Mouse (Mus musculus) embryonic facial prominence, embryonic 12.5 days (tissue): ENCODE measurements around the gene Nsf. TPM values are rescaled to one million over a fixed set of nuclear protein-coding genes. Genes with fewer than 3 reads are reported as not detected.

ENCODE experiments used
- ATAC-seq: fragments of 200-750 bp; cut with Nextera tagmentation; 2 replicates; pipeline ENCODE4 v1.8.0; 2017; ENCODE audit not compliant: insufficient number of reproducible peaks, insufficient read depth, low FRiP score, low TSS enrichment
- H3K27ac ChIP-seq: fragments of 300-500 bp; sonication (generic); 2 replicates; pipeline ENCODE4 v1.5.1; 2016; ENCODE audit warnings: mild to moderate bottlenecking
- H3K27me3 ChIP-seq: fragments of 300-500 bp; sonication (generic); 2 replicates; pipeline ENCODE4 v1.6.1; 2016; ENCODE audit warnings: mild to moderate bottlenecking, moderate library complexity
- H3K36me3 ChIP-seq: fragments of 300-500 bp; sonication (generic); 2 replicates; pipeline ENCODE4 v1.6.1; 2016; ENCODE audit warnings: mild to moderate bottlenecking
- H3K4me1 ChIP-seq: fragments of 300-500 bp; sonication (generic); 2 replicates; pipeline ENCODE4 v1.6.1; 2016
- H3K4me2 ChIP-seq: fragments of 300-500 bp; sonication (generic); replicated peaks from 2 replicates; pipeline ENCODE4 v1.6.1; 2016; ENCODE audit warnings: mild to moderate bottlenecking, moderate library complexity
- H3K4me3 ChIP-seq: fragments of 300-500 bp; sonication (generic); 2 replicates; pipeline ENCODE4 v1.5.1; 2016; ENCODE audit warnings: mild to moderate bottlenecking
- H3K9ac ChIP-seq: fragments of 300-500 bp; sonication (generic); 2 replicates; pipeline ENCODE4 v1.6.1; 2016; ENCODE audit warnings: mild to moderate bottlenecking, moderate library complexity
- H3K9me3 ChIP-seq: fragments of 300-500 bp; sonication (generic); 2 replicates; pipeline ENCODE4 v1.6.1; 2016; ENCODE audit warnings: mild to moderate bottlenecking, moderate library complexity
- WGBS: fragments of 180-500 bp; shearing (Covaris S2); methylation state at CpG from one replicate; pipeline ENCODE4 v1.1.7; 2016; 5-methylcytosine and 5-hydroxymethylcytosine counted together
- polyA plus RNA-seq: library from polyadenylated mRNA; unstranded; fragments of >200 nt; fragmentation: Nextera tagmentation; extraction: Ambion mirVana; gene quantifications from 2 replicates; pipeline ENCODE4 v1.2.1, GENCODE M21; 2016

The Nsf gene
- polyA plus RNA-seq, 1 experiment from 2014 or later = 57.4 TPM

DNA sequence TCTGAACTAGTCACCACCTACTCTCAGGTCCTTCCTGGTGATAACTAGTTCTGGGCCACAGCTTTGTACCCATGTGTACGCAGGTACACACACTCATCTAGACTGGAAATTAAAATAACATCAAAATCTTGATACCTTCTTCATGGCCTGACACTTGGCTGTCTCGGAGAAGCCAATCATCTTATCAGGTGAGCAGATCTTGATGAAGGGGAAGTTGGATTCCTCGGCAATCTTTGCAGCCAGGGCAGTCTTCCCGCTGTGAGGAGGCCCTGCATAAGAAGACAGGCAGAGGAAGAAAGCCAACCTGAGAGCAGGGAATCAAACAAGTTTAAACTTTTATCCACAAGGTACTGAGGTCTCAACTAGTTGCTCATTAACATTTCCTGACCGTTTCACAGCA lies 95.1 kb downstream of the Nsf start:
- WGBS = 61% methylated on average over 5 of the region's 5 CpGs
- H3K4me1 ChIP-seq = 0 out of 2 replicates have a peak, but pooled peaks cover under 1% of the 10 kb centered on the region
- H3K4me2 ChIP-seq = no peak overlapping the region
- H3K36me3 ChIP-seq = peaks cover 30% of the 10 kb centered on the region; the same call in 1 of the 2 replicates
- H3K4me3 ChIP-seq = no peak overlapping the region
- H3K27me3 ChIP-seq = no peaks in the 10 kb centered on the region
- no peak for ATAC-seq
- no peak overlapping the region for H3K27ac ChIP-seq
- H3K9me3 ChIP-seq = no peaks in the 10 kb centered on the region
- H3K9ac ChIP-seq = no peak overlapping the region

DNA sequence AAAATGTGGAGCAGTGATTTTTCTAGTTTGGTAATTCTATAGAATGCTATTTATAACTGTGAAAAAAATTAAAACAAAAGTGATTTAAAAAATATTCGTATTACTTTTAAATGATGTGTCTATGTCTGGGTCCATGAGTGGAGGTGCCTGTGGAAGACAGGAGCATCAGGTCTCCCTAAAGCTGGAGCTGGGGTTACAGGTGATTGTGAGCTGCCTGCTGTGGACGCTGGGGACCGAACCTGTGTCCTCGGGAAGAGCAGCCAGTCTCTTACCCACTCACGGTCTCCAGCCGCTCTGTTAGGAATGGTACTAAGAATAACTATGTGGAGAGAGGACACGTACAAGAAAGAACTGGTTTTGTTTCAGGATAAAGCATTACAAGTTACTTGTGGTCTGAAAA lies 97.2 kb downstream of the Nsf start:
- Histone ChIP-seq H3K4me2 (no peak overlapping the region), H3K27ac (no peak overlapping the region), H3K4me1 (0 out of 2 replicates have a peak, but pooled peaks cover 5% of the 10 kb centered on the region), H3K4me3 (no peak overlapping the region), H3K9ac (no peak overlapping the region), H3K27me3 (no peaks in the 10 kb centered on the region), H3K36me3 (peaks cover 20% of the 10 kb centered on the region; the same call in 1 of the 2 replicates), H3K9me3 (no peaks in the 10 kb centered on the region)
- 91% methylated on average over 7 of the region's 7 CpGs for WGBS
- ATAC-seq = no peak

DNA sequence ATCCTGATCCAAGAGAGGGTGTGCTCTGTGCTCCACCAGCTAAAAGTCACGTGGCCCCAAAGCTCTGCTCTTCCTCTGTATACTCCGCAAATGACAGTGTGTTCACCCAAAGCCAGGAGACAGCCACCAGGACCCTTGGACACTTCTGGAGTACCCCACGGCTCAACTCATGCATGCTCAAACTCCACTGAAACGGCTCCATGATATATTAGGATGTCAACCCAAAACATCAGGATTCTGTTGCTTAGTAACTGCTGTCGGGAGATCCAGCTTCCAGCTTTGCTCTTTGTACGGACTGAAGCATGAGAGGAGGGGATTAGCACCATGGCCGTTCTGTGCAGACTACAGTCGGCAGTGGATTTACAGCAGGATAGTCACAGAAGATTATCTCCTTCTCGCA lies 99.6 kb downstream of the Nsf start:
- H3K4me2 ChIP-seq = no peak overlapping the region
- H3K27ac ChIP-seq = no peak overlapping the region
- H3K4me3 ChIP-seq = no peak overlapping the region
- H3K9me3 ChIP-seq = no peaks in the 10 kb centered on the region
- 0 out of 2 replicates have a peak, but pooled peaks cover 5% of the 10 kb centered on the region for H3K4me1 ChIP-seq
- no peaks in the 10 kb centered on the region for H3K27me3 ChIP-seq
- no peak for ATAC-seq
- H3K9ac ChIP-seq = no peak overlapping the region
- 55% methylated on average over 9 of the region's 9 CpGs for WGBS
- peaks cover 4% of the 10 kb centered on the region; the same call in 1 of the 2 replicates for H3K36me3 ChIP-seq

- Histone ChIP-seq H3K9me3 (no peaks in the 10 kb centered on the region), H3K9ac (no peak overlapping the region), H3K4me3 (no peak overlapping the region), H3K4me1 (0 out of 2 replicates have a peak, but pooled peaks cover 5% of the 10 kb centered on the region), H3K27me3 (no peaks in the 10 kb centered on the region), H3K36me3 (peaks cover 4% of the 10 kb centered on the region; the same call in 1 of the 2 replicates), H3K27ac (no peak overlapping the region), H3K4me2 (no peak overlapping the region)
- 28% methylated on average over 10 of the region's 10 CpGs for WGBS
- no peak for ATAC-seq
Measured at GRCm38 (mm10) chr11:103853284-103853920, 100.5 kb downstream of the Nsf start.

- H3K27ac ChIP-seq = no peak overlapping the region
- no peak overlapping the region for H3K9ac ChIP-seq
- H3K4me1 ChIP-seq = 0 out of 2 replicates have a peak, but pooled peaks cover 5% of the 10 kb centered on the region
- H3K36me3 ChIP-seq = 0 out of 2 replicates have a peak, but pooled peaks cover under 1% of the 10 kb centered on the region
- no peak for ATAC-seq
- WGBS = 66% methylated on average over 16 of the region's 16 CpGs
- H3K4me2 ChIP-seq = no peak overlapping the region
- H3K9me3 ChIP-seq = no peaks in the 10 kb centered on the region
- no peaks in the 10 kb centered on the region for H3K27me3 ChIP-seq
- H3K4me3 ChIP-seq = no peak overlapping the region
Measured at GRCm38 (mm10) chr11:103852590-103853283, 101.1 kb downstream of the Nsf start.

- 90% methylated on average over 11 of the region's 11 CpGs for WGBS
- ATAC-seq = no peak
Measured at GRCm38 (mm10) chr11:103848287-103848686, 105.6 kb downstream of the Nsf start.

DNA sequence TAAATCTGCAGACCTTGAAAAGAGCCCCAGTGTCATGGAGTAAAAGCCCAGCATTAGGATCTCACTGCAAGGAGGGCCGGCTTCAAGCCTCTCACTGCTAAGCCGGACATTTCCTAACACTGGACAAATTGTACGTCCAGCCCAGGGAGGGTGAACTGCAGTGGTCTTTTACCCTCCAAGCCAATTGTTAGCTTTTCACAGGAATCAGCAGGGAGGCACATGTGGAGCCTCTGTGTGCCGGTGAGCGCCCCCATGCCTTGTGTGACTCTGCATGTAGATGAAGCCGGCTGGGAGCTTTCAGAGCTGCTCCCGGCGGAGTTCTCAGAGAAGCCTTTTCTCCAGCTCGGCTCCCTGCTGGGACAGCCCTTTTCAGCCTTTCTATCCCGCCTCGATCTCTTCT lies 113.0 kb downstream of the Nsf start:
- Histone ChIP-seq H3K4me3 (no peak overlapping the region), H3K27me3 (0 out of 2 replicates have a peak, but pooled peaks cover 5% of the 10 kb centered on the region), H3K4me2 (peak overlapping the region; percentile 6; the same call in 1 of the 2 replicates), H3K4me1 (peaks cover 13% of the 10 kb centered on the region; the same call in 1 of the 2 replicates), H3K9ac (no peak overlapping the region), H3K36me3 (0 out of 2 replicates have a peak, but pooled peaks cover 8% of the 10 kb centered on the region), H3K27ac (no peak overlapping the region; the same call in 1 of the 2 replicates), H3K9me3 (no peaks in the 10 kb centered on the region)
- ATAC-seq = 0 out of 2 replicates have a peak, but pooled peaks have one; percentile 41
- WGBS = 6% methylated on average over 11 of the region's 11 CpGs

More at GRCm38 (mm10) chr11:103848287-103848686, 105.6 kb downstream of the Nsf start:
- Histone ChIP-seq H3K4me1 (no peaks in the 10 kb centered on the region), H3K4me2 (no peak overlapping the region), H3K9me3 (no peaks in the 10 kb centered on the region), H3K9ac (no peak overlapping the region), H3K36me3 (0 out of 2 replicates have a peak, but pooled peaks cover 4% of the 10 kb centered on the region), H3K27ac (no peak overlapping the region), H3K4me3 (no peak overlapping the region), H3K27me3 (no peaks in the 10 kb centered on the region)

GRCm38 (mm10) chr11:103838955-103839354 lies 114.9 kb downstream of the Nsf start:
- Histone ChIP-seq H3K4me3 (no peak overlapping the region), H3K9me3 (no peaks in the 10 kb centered on the region), H3K36me3 (0 out of 2 replicates have a peak, but pooled peaks cover 5% of the 10 kb centered on the region), H3K27ac (no peak overlapping the region), H3K4me2 (no peak overlapping the region), H3K9ac (no peak overlapping the region), H3K27me3 (0 out of 2 replicates have a peak, but pooled peaks cover 5% of the 10 kb centered on the region), H3K4me1 (peaks cover 13% of the 10 kb centered on the region; the same call in 1 of the 2 replicates)
- WGBS = 70% methylated on average over 2 of the region's 2 CpGs
- no peak for ATAC-seq

DNA sequence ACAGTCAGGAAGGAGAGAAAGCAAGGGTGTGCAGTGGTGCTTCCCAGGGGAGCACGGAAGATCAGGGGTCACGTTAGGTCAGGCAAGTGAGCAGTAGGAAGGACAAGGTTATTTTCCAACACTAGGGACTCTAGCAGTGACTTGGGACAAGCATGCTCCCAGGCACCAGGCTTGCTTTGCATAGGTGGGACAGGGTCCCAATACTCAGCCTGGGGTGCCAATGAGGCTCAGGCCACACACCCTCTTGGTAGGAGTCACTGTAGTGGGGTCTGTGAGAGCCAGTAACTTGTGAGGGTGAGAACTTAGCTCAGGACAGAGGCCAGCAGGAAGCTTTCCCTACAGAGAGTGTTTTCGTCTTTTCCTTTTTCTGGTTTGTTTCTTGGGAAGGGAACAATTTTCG lies 121.5 kb downstream of the Nsf start:
- Histone ChIP-seq H3K4me1 (no peaks in the 10 kb centered on the region), H3K27me3 (no peaks in the 10 kb centered on the region), H3K9ac (no peak overlapping the region), H3K9me3 (no peaks in the 10 kb centered on the region), H3K4me2 (no peak overlapping the region), H3K36me3 (peaks cover 14% of the 10 kb centered on the region; the same call in 1 of the 2 replicates), H3K27ac (no peak overlapping the region), H3K4me3 (no peak overlapping the region)
- WGBS = 76% methylated on average over 4 of the region's 4 CpGs
- no peak for ATAC-seq

DNA sequence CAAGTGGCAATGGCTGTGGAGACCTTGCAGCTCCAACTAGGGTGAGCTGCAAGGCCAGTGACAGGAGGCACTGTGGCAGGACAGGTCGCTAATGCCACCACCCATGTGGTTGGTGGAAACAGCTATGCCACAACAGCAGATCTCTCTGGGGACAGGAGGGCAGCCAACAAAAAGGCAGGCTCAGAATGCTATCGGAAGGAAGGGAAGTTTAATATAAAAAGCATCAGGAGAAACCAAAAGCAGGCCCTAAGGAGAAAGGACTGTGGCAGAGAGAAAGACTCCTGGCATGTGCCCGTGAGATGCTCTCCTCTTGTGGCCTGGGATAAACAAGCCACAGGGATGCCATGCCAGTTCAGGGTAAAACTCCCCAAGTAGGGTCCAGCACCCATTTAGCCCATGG lies 122.1 kb downstream of the Nsf start:
- no peak for ATAC-seq
- no peaks in the 10 kb centered on the region for H3K27me3 ChIP-seq
- no peaks in the 10 kb centered on the region for H3K9me3 ChIP-seq
- no peak overlapping the region for H3K4me2 ChIP-seq
- WGBS = 80% methylated on average over 3 of the region's 3 CpGs
- H3K36me3 ChIP-seq = peaks cover 14% of the 10 kb centered on the region; the same call in 1 of the 2 replicates
- no peak overlapping the region for H3K4me3 ChIP-seq
- no peaks in the 10 kb centered on the region for H3K4me1 ChIP-seq
- H3K9ac ChIP-seq = no peak overlapping the region
- H3K27ac ChIP-seq = no peak overlapping the region

DNA sequence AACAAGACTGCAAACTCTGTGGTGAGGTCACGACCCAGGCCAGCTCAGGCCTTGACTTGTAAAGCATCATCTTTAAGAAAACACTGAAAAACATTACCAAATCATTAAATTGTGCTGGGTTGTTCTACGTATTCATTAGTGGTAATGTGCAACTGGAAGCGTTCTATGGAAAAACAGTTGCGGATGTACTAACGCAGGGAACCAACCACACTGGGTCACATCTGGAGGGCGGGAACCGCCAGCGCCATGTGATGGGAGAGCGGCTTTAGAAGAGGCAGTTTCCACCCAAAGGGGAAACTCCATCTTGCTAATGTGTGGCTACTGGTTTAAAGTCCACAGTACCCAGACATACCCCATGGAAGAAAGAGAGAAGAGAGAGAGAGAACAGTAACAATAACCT lies 123.4 kb downstream of the Nsf start:
- Histone ChIP-seq H3K27me3 (no peaks in the 10 kb centered on the region), H3K9me3 (no peaks in the 10 kb centered on the region), H3K4me2 (no peak overlapping the region), H3K9ac (no peak overlapping the region), H3K4me3 (no peak overlapping the region), H3K36me3 (peaks cover 17% of the 10 kb centered on the region), H3K27ac (no peak overlapping the region), H3K4me1 (no peaks in the 10 kb centered on the region)
- no peak for ATAC-seq
- 89% methylated on average over 9 of the region's 9 CpGs for WGBS

DNA sequence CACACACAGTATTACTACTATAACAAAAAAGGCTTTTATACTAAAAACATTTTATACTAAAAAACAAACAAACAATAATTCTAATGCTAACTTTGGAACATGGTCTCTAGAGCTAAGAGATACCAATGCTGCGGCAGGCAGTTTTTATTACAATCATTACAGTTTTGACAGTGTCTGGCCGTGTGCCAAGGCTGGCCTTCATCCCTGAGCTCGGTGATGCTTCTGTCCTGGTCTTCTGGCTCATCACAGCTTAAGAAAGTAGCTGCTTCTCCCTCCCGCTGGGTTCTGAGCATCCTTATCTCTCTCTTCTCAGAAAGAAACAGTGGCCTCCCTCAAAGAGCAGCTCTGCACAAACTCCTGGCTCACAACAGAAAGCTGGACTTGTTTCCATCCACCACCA lies 123.9 kb downstream of the Nsf start:
- Histone ChIP-seq H3K27ac (no peak overlapping the region), H3K27me3 (no peaks in the 10 kb centered on the region), H3K9ac (no peak overlapping the region), H3K36me3 (peaks cover 17% of the 10 kb centered on the region), H3K4me3 (no peak overlapping the region), H3K9me3 (no peaks in the 10 kb centered on the region), H3K4me1 (no peaks in the 10 kb centered on the region), H3K4me2 (no peak overlapping the region)
- no peak for ATAC-seq
- WGBS = 73% methylated on average over 4 of the region's 4 CpGs
